Mouse (Mus musculus): ENCODE results near the gene Aldh4a1. TPM values are rescaled to one million over a fixed set of nuclear protein-coding genes. Genes with fewer than 3 reads are reported as not detected.

Aldh4a1 gene
- total and polyA plus RNA-seq, 2 experiments from 2014 or later, result 24.9 to 47.7 TPM

DNA sequence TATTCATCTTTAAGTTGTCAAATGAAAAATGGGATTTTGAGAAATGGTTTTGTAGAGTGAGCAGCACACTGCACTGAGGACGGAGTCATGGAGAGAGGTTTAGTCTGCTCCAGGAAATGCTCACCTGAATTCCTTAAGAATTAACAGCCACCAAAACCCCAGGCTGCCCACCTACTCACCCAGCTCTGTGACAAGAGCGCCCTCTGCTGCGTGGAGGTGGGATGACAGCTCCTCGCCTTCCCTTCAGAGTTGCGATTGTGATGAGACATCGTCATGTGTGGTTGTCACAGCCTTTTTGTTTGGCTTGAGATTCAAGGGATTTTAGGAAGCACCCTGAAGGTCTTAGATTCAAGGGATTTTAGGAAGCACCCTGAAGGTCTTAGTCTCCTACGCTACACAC, 13.7 kb downstream of the Aldh4a1 start:
- no peaks in the 10 kb centered on the region for H3K4me1 ChIP-seq (ENCODE audit: control insufficient read depth, insufficient read depth)
- H3K4me3 ChIP-seq (ENCODE audit: low read depth, low read length), result no peak overlapping the region
- 28% methylated on average over 7 of the region's 7 CpGs for WGBS
- H3K36me3 ChIP-seq (replicated peaks; ENCODE audit: control insufficient read depth, insufficient read depth, low read length), result no peaks in the 10 kb centered on the region
- ATAC-seq (ENCODE audit: insufficient read depth, low read depth) (no peak), DNase-seq (ENCODE audit: low spot score) (peak; percentile 38)
- no peak overlapping the region for H3K9ac ChIP-seq (replicated peaks; ENCODE audit: low read depth, low read length)
- no peaks in the 10 kb centered on the region for H3K9me3 ChIP-seq (replicated peaks; ENCODE audit: control insufficient read depth, low read length)
- no peak overlapping the region for H3K4me2 ChIP-seq (ENCODE audit: low read depth, low read length)
- no peak overlapping the region for H3K27ac ChIP-seq (ENCODE audit: low read depth)
- H3K27me3 ChIP-seq (ENCODE audit: control insufficient read depth, insufficient read depth, low read length), result no peaks in the 10 kb centered on the region
- TF ChIP-seq EP300 (IDR thresholded peaks at IDR 0.05; ENCODE audit: low read depth) (no peak), CTCF (IDR thresholded peaks at IDR 0.05; ENCODE audit: low read depth) (peak; percentile 96)

DNA sequence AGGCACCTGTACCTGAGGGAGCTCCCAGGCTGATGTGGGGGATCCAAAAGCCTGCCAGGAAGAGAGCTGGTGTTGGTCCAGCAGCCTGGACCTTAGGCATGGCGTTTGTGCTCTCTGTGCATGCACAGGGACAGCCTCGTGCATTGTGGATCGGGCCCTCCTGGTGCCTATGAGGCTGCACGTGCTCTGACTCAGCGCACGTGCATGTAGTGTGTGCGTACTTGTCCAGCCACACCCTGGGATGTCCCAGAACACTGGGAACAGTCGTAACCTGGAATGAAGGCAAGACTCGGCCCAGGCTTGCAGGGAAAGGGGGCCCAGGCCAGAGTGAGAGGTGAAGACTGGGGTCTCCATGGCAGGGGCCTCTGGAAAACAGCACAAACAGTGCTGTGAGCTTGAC, 15.2 kb downstream of the Aldh4a1 start:
- ATAC-seq (ENCODE audit: insufficient read depth, low read depth), result no peak
- Histone ChIP-seq H3K9ac (replicated peaks; ENCODE audit: low read depth, low read length) (no peak overlapping the region), H3K4me3 (ENCODE audit: low read depth, low read length) (no peak overlapping the region), H3K9me3 (replicated peaks; ENCODE audit: control insufficient read depth, low read length) (no peaks in the 10 kb centered on the region), H3K27me3 (ENCODE audit: control insufficient read depth, insufficient read depth, low read length) (0 out of 2 replicates have a peak, but pooled peaks cover 5% of the 10 kb centered on the region), H3K4me1 (ENCODE audit: control insufficient read depth, insufficient read depth) (no peaks in the 10 kb centered on the region), H3K27ac (ENCODE audit: low read depth) (no peak overlapping the region), H3K4me2 (ENCODE audit: low read depth, low read length) (no peak overlapping the region), H3K36me3 (replicated peaks; ENCODE audit: control insufficient read depth, insufficient read depth, low read length) (no peaks in the 10 kb centered on the region)
- WGBS, result 89% methylated on average over 9 of the region's 9 CpGs
- DNase-seq (ENCODE audit: low spot score), result no peak
- TF ChIP-seq EP300 (IDR thresholded peaks at IDR 0.05; ENCODE audit: low read depth) (no peak), CTCF (IDR thresholded peaks at IDR 0.05; ENCODE audit: low read depth) (no peak)

DNA sequence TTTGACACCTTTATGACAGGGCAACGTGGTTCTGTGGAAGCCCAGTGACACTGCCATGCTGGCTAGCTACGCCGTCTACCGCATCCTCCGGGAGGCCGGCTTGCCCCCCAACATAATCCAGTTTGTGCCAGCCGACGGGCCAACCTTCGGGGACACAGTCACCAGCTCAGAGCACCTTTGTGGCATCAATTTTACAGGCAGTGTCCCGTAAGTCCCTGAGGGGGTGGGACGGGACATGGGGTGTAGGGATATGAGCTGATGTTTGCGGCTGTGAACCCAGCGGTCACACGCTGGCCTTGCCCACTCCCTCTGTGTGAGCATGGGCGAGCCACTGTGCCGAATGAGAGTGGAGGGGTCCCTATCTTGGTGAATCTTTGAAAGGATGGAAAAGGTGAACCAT, 15.7 kb downstream of the Aldh4a1 start:
- ATAC-seq (ENCODE audit: insufficient read depth, low read depth) (no peak), DNase-seq (ENCODE audit: low spot score) (no peak)
- no peak overlapping the region for H3K27ac ChIP-seq (ENCODE audit: low read depth)
- 94% methylated on average over 16 of the region's 16 CpGs for WGBS
- no peak overlapping the region for H3K4me2 ChIP-seq (ENCODE audit: low read depth, low read length)
- H3K4me3 ChIP-seq (ENCODE audit: low read depth, low read length), result no peak overlapping the region
- no peaks in the 10 kb centered on the region for H3K4me1 ChIP-seq (ENCODE audit: control insufficient read depth, insufficient read depth)
- H3K9me3 ChIP-seq (replicated peaks; ENCODE audit: control insufficient read depth, low read length), result no peaks in the 10 kb centered on the region
- H3K27me3 ChIP-seq (ENCODE audit: control insufficient read depth, insufficient read depth, low read length), result 0 out of 2 replicates have a peak, but pooled peaks cover 7% of the 10 kb centered on the region
- TF ChIP-seq CTCF (IDR thresholded peaks at IDR 0.05; ENCODE audit: low read depth) (no peak), EP300 (IDR thresholded peaks at IDR 0.05; ENCODE audit: low read depth) (no peak)
- H3K9ac ChIP-seq (replicated peaks; ENCODE audit: low read depth, low read length), result no peak overlapping the region
- H3K36me3 ChIP-seq (replicated peaks; ENCODE audit: control insufficient read depth, insufficient read depth, low read length), result no peaks in the 10 kb centered on the region

DNA sequence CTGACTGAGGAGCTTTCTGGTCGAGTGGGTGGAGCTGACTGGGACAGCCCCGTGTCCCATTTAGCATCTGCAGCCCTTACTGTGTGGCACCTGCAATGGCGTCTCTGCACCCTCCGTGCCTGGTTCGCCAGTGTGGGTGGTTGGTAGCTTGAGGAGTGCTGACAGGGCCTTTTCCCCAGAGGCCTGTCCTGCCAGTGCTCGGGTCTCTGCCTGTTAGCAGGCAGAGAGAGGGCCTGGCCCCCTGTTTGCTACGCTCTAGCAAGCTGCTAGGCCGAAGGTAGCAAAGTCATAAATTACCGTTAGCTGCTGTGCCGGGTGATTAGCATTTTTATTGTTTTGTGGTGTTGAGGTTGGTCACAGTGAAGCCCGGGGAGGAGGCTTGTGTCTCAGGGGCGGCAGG, 17.1 kb downstream of the Aldh4a1 start:
- TF ChIP-seq EP300 (IDR thresholded peaks at IDR 0.05; ENCODE audit: low read depth), result no peak
- Histone ChIP-seq H3K27me3 (ENCODE audit: control insufficient read depth, insufficient read depth, low read length) (0 out of 2 replicates have a peak, but pooled peaks cover 7% of the 10 kb centered on the region), H3K36me3 (replicated peaks; ENCODE audit: control insufficient read depth, insufficient read depth, low read length) (peaks cover 1% of the 10 kb centered on the region; the same call in 1 of the 2 replicates), H3K4me2 (ENCODE audit: low read depth, low read length) (no peak overlapping the region), H3K9me3 (replicated peaks; ENCODE audit: control insufficient read depth, low read length) (no peaks in the 10 kb centered on the region), H3K4me3 (ENCODE audit: low read depth, low read length) (no peak overlapping the region), H3K4me1 (ENCODE audit: control insufficient read depth, insufficient read depth) (no peaks in the 10 kb centered on the region), H3K27ac (ENCODE audit: low read depth) (no peak overlapping the region), H3K9ac (replicated peaks; ENCODE audit: low read depth, low read length) (no peak overlapping the region)
- 70% methylated on average over 12 of the region's 12 CpGs for WGBS
- DNase-seq (ENCODE audit: low spot score) (no peak), ATAC-seq (ENCODE audit: insufficient read depth, low read depth) (no peak)

DNA sequence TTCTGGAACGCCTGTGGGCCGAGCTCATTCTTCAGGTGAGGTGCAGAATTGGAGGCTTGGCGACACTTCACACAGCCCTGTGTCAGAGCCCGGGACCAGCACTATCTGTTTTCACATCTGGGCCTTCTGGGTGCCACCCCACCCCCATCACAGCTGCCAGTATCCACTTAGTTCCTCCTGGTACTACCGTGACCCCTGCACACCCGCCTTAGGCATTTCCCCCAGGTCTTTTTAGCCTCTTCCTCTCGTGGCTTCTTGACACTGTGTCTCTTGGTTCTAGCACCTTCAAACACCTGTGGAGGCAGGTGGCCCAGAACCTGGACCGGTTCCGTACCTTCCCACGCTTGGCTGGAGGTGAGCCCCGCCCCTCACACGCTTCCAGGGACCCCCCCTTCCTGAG, 17.7 kb downstream of the Aldh4a1 start:
- no peak for ATAC-seq (ENCODE audit: insufficient read depth, low read depth)
- WGBS, result 82% methylated on average over 11 of the region's 12 CpGs
- no peak for TF ChIP-seq CTCF (IDR thresholded peaks at IDR 0.05; ENCODE audit: low read depth)
- no peak for TF ChIP-seq EP300 (IDR thresholded peaks at IDR 0.05; ENCODE audit: low read depth)
- 0 out of 2 replicates have a peak, but pooled peaks cover 7% of the 10 kb centered on the region for H3K27me3 ChIP-seq (ENCODE audit: control insufficient read depth, insufficient read depth, low read length)
- H3K4me2 ChIP-seq (ENCODE audit: low read depth, low read length), result no peak overlapping the region
- no peaks in the 10 kb centered on the region for H3K9me3 ChIP-seq (replicated peaks; ENCODE audit: control insufficient read depth, low read length)
- H3K4me3 ChIP-seq (ENCODE audit: low read depth, low read length), result no peak overlapping the region
- H3K4me1 ChIP-seq (ENCODE audit: control insufficient read depth, insufficient read depth), result no peaks in the 10 kb centered on the region
- H3K27ac ChIP-seq (ENCODE audit: low read depth), result no peak overlapping the region
- no peak for DNase-seq (ENCODE audit: low spot score)
- H3K9ac ChIP-seq (replicated peaks; ENCODE audit: low read depth, low read length), result no peak overlapping the region
- H3K36me3 ChIP-seq (replicated peaks; ENCODE audit: control insufficient read depth, insufficient read depth, low read length), result peaks cover 6% of the 10 kb centered on the region; the same call in 1 of the 2 replicates

DNA sequence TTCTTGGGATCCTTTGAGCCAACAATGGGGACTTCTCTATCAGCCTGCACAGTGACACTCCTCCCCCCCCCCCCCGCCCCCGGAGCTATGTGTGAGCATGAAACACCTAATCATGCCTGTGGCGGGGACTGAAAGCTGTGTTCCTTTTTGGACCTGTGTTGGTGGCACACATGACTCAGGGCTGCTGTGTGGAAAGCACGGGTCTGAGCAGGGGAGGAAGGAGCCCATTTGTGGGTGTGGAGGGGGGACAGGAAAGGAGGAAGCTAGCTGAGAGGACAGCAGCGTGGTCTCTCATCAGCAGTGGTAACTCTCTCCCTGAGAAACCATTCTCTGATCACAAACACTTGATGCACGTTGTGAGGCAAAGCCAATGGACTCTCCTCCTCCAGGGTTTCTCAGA, 18.1 kb downstream of the Aldh4a1 start:
- H3K36me3 ChIP-seq (replicated peaks; ENCODE audit: control insufficient read depth, insufficient read depth, low read length), result peaks cover 6% of the 10 kb centered on the region; the same call in 1 of the 2 replicates
- ATAC-seq (ENCODE audit: insufficient read depth, low read depth), result no peak
- WGBS, result 55% methylated on average over 6 of the region's 6 CpGs
- H3K4me1 ChIP-seq (ENCODE audit: control insufficient read depth, insufficient read depth), result no peaks in the 10 kb centered on the region
- 0 out of 2 replicates have a peak, but pooled peaks cover 7% of the 10 kb centered on the region for H3K27me3 ChIP-seq (ENCODE audit: control insufficient read depth, insufficient read depth, low read length)
- H3K4me3 ChIP-seq (ENCODE audit: low read depth, low read length), result no peak overlapping the region
- TF ChIP-seq EP300 (IDR thresholded peaks at IDR 0.05; ENCODE audit: low read depth), result no peak
- TF ChIP-seq CTCF (IDR thresholded peaks at IDR 0.05; ENCODE audit: low read depth), result no peak
- H3K27ac ChIP-seq (ENCODE audit: low read depth), result no peak overlapping the region
- H3K9me3 ChIP-seq (replicated peaks; ENCODE audit: control insufficient read depth, low read length), result no peaks in the 10 kb centered on the region
- no peak for DNase-seq (ENCODE audit: low spot score)
- H3K4me2 ChIP-seq (ENCODE audit: low read depth, low read length), result no peak overlapping the region
- no peak overlapping the region for H3K9ac ChIP-seq (replicated peaks; ENCODE audit: low read depth, low read length)

Data from heart, postnatal 0 days (tissue).